Mouse (Mus musculus) layer of hippocampus, adult 11-12 months (tissue): ENCODE measurements at regions not wholly inside any gene's neighbourhood (a gene's known extent, or its start where the extent isn't known, plus 50 kb on each side); places are given as distances from the start of the nearest gene placed in this dataset.
A peak's percentile ranks its signal among the peaks of the same experiment; 100 is the strongest.

Source experiments
- DNase-seq: peaks from one replicate; pipeline ENCODE4 v3.0.0; 2022; ENCODE audit warnings: low spot score

GRCm38 (mm10) chrX:99548284-99549019, 77.4 kb upstream of the Pja1 start:
- no peak for DNase-seq

GRCm38 (mm10) chrX:99544410-99544809, 73.3 kb upstream of the Pja1 start:
- DNase-seq = no peak

- DNase-seq = no peak
These were observed 70.8 kb upstream of the Pja1 start for GRCm38 (mm10) chrX:99541916-99542315.

- DNase-seq = no peak
These were observed 69.1 kb upstream of the Pja1 start for GRCm38 (mm10) chrX:99540087-99540576.

GRCm38 (mm10) chrX:99539684-99540083, 68.6 kb upstream of the Pja1 start:
- DNase-seq = no peak

GRCm38 (mm10) chrX:99537814-99538213, 66.7 kb upstream of the Pja1 start:
- no peak for DNase-seq

- DNase-seq = peak; percentile 6
These were observed 63.8 kb upstream of the Pja1 start for GRCm38 (mm10) chrX:99534922-99535321.

- DNase-seq = no peak
These were observed 60.1 kb upstream of the Pja1 start for GRCm38 (mm10) chrX:99531154-99531553.

GRCm38 (mm10) chrX:99530511-99530910, 59.4 kb upstream of the Pja1 start:
- DNase-seq = no peak

GRCm38 (mm10) chrX:99523306-99523705, 52.2 kb upstream of the Pja1 start:
- no peak for DNase-seq

GRCm38 (mm10) chrX:99522830-99523229, 51.8 kb upstream of the Pja1 start:
- peak; percentile 60 for DNase-seq

- no peak for DNase-seq
These were observed 51.2 kb upstream of the Pja1 start for GRCm38 (mm10) chrX:99522289-99522688.

GRCm38 (mm10) chrX:99521866-99522265, 50.8 kb upstream of the Pja1 start:
- DNase-seq = no peak
